Mouse (Mus musculus) retina, postnatal 1 day (tissue): ENCODE measurements around the gene Olfr71.
A peak's percentile ranks its signal among the peaks of the same experiment; 100 is the strongest.

Experiments used
- DNase-seq: peaks from one replicate; pipeline ENCODE4 v3.0.0-alpha.2; 2012

Olfr71 gene

GRCm38 (mm10) chr4:43711821-43712220 lies 1.8 kb upstream of the Olfr71 start:
- peak; percentile 75 for DNase-seq

GRCm38 (mm10) chr4:43705991-43706390 lies 4.1 kb downstream of the Olfr71 start:
- DNase-seq, result no peak

DNA sequence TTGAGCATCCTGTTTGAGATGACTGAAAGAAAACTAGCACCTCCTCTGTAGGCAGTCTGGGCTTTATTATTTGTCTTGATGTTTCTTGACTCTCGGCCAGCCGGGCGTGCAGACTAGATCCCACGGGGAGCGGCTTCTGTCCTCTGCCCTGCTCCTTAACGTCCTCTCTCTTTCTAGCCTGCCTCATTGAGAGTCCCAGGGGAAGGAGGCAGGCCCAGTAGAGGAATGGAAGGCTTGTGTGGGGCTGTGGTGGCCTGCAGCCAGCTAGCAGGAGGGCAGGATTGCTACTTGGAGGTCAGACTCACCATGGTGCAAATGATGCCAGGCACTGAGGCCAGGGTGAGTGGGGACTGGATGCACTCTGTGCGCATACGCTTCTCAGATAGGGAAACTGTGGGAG lies 6.2 kb downstream of the Olfr71 start:
- no peak for DNase-seq

- DNase-seq, result no peak
Observed at GRCm38 (mm10) chr4:43703439-43703838, 6.6 kb downstream of the Olfr71 start.

GRCm38 (mm10) chr4:43700707-43701106 lies 9.3 kb downstream of the Olfr71 start, which contains the start of gene Olfr70:
Gene Olfr70, minus strand, starts transcription at chr4:43700807.
- no peak for DNase-seq

- no peak for DNase-seq
Observed at GRCm38 (mm10) chr4:43696561-43696960, 13.5 kb downstream of the Olfr71 start.

GRCm38 (mm10) chr4:43695249-43695671 lies 14.8 kb downstream of the Olfr71 start:
- DNase-seq, result no peak

- no peak for DNase-seq
Observed at GRCm38 (mm10) chr4:43694439-43695248, 15.4 kb downstream of the Olfr71 start.

DNA sequence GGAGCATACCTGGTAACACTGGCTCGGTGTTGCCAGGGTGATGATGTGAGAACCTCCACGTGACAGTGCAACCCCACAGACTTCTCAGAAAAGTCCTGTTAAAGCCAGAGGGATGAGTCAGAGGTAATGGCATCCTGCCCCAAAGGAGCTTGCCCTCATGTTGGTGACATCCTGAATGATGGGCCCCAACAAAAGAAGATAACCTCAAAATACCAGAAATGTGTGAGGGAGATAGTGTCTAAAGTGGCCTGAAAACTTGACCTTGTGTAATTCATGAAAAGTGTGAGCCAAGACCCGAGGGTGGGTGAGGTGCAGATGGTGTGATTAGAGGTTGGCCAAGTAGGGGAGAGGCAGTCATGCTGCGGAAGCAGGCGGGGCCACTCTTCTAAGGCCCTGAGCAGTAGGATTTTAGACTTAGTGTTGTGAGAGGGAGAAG lies 16.2 kb downstream of the Olfr71 start:
- no peak for DNase-seq

DNA sequence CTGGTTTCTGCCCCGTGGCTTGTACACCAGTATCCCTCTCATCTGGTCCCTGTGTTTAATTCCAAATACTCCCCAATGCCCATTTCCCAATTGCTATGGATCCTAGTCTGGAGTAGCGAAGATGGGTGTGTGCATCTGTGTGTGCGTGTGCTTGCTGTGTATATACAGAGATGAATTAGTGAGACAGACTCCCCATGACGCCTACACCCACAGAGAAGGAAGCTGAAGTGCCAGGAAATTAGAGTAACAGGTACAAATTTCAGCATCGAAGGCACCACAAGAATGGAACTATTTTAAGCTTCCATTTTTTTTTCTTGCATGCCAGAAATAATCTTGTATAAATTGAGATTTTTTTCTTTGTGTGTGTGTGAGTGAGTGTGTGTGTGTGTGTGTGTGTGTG lies 19.0 kb downstream of the Olfr71 start:
- DNase-seq, result no peak

- no peak for DNase-seq
Observed at GRCm38 (mm10) chr4:43690021-43690420, 20.0 kb downstream of the Olfr71 start.

- no peak for DNase-seq
Observed at GRCm38 (mm10) chr4:43679416-43680043, 30.5 kb downstream of the Olfr71 start.

DNA sequence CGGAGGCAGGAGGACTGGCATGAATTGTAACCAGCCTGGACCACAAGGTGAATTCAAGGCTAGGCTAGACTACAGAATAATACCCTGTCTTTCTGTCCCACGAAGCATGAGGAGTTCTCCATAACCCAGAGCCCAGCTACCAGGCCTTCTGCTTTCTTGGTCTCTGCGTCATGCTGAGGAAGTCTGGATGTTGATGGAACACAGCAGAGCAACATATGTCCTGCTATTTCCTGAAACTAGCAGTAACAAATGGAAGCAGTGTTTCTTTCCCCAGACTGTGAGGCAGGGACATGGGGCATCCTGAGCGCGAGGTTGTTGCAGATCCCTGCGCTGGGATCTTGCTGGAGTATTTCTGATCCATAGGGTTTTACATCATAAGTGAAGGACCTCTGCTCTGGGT lies 31.5 kb downstream of the Olfr71 start:
- DNase-seq, result no peak

GRCm38 (mm10) chr4:43675608-43676007 lies 34.4 kb downstream of the Olfr71 start:
- no peak for DNase-seq

- no peak for DNase-seq
Observed at GRCm38 (mm10) chr4:43674974-43675373, 35.1 kb downstream of the Olfr71 start.

GRCm38 (mm10) chr4:43673703-43674102 lies 36.4 kb downstream of the Olfr71 start:
- DNase-seq, result no peak

DNA sequence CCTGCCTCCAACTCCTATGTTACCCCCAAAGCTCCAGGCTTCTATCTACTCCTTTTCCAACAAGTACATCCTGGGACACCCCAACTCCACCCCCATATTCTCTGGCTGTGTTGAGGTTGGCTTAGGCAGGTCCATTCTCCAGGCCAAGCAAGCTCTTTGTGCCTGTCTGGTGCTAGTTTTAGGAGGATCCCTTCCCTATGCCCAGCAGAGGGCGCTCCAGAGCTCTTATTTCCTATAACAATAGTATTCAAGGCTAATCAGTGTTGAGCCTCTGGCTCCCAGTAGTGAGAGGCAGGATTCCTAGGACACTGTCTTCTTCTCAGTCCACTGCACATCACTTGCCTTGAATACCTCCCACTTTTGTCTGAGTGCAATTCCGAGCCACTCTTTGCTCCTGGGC lies 38.0 kb downstream of the Olfr71 start:
- DNase-seq, result peak; percentile 95

GRCm38 (mm10) chr4:43669428-43669794 lies 40.6 kb downstream of the Olfr71 start:
- DNase-seq, result no peak

DNA sequence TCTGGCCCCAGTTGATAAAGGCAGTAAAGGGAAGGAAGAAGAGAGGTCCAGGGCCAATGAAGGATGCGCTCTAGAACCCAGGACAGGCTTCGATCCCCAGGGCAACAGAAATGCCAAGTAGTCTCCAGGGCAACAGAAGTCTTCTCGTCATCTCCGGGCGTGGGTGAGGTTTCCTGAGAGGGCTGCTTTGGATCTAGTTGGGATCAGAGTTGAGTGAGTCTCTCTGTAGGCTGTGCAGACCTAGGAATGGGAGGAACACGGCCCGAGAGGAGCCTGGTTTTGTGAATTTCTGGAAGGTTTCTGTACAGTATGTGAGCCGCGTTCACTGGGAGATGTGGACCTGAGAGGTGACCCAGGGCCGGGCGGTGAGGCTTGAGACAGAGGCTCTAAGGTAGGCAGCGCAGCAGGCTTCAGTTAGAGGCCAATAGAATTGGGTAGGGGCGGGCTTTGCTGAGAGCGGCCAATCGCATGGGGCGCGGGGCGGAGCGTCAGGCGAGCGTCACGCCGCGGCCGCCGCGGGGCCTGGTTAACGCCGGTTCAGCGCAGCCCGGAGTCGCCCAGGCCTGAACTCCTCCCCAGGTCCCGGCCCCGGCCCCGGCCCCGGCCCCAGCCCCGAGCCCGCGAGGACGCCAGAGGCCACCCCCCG lies 41.1 kb downstream of the Olfr71 start, which contains the start of the genes Tmem8b and Fam221b:
Tmem8b (plus strand) TSS at position 190 of the 646 bp plus-strand sequence.
Fam221b (minus strand) TSS at position 364 of the 646 bp plus-strand sequence.
- DNase-seq, result peak; percentile 91

DNA sequence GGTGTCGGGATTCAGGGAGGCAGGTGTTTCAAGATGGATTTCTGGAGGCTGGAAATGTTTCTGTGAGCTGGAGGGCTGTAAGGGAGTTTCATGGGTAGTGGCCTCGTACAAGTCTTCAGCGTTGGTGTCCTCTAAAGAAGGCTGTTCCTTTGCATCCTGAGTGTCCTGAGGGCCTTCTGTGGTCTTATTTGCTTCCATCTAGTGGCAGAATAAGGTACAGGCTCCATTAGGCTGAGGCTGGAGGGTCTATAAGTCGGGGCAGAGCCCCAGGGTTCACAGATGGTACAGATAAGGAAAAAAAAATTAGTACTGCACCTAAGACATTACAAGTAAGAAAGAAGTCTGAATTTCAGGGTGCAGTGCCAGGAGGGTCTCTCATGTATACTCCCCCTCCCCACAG lies 43.6 kb downstream of the Olfr71 start:
- DNase-seq, result peak; percentile 69

GRCm38 (mm10) chr4:43657146-43657545 lies 52.9 kb downstream of the Olfr71 start:
- DNase-seq, result no peak

DNA sequence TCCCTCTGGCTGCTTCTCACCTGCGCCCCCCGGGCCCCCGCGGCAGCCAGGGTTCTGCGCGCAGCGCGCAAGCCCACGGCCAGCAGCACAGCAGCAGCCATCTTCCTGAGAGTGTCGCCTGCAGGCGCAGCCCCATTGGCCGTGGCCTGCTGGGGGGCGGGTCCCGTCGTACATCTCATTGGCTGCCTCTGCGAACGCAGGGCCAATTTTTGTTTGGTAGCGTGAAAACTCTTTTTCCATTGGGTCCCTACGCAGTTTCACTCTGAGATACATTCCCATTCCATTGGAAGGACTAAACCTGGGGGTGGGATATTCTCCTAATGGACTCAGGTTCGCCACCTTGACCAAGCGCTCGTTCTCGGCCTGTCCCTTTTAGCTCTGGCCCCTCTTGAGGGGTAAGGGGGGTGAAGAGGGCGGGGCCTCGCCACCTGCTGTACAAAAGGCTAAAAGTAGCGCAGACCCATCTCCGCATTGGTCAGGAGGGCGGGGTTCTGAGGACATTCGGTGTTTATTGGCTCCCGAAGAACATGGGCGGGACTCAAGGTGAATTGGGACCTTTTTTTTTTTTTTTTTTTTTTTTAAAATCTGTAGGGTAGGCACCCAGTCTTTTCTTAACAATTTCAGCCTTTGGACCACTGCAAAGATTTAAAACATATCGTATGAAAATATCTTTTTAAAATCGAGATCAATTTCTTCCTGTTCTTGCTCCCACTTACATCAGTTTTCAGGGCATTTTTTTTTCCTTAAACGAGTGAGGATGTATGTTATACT lies 53.5 kb downstream of the Olfr71 start, which contains the start of gene Hint2:
Hint2 (minus strand) TSS at position 128 of the 771 bp plus-strand sequence.
- DNase-seq, result peak; percentile 99
